9 mouse cellular contexts compared by ENCODE assay signal in the genomic region with DNA sequence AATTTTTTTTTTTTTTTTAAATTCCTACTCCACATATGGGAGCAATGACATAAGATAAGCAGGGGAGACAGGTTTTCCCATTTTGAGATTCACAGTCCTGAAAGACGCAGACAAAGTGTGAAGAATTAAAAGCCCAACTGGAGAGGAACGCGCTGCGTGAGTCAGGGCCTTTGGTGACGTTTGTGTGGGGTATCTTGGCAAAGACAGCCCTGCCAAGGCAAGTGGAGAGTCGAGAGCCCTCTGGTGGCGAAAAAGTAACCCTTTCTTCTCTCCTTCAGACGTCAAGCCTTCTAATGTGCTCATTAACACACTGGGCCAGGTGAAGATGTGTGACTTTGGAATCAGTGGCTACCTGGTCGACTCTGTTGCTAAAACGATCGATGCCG.
DNase-seq lines count a peak whose midpoint lies in the region; ATAC-seq and TF ChIP-seq lines count a peak whose summit lies in the region.
"Had no signal": no experiment of that assay in that cellular context is flagged by ENCODE, and none has a peak within 500 bp of the region (broad histone marks: within the 10 kb centered on the region; RNA-seq: fewer than 3 reads in every experiment).

No protein-coding gene starts in this region.

- no peak overlapping the region for H3K4me2 ChIP-seq in kidney, embryonic 14.5 days (replicated peaks; ENCODE audit: low read depth, low read length)
- H3K4me2 ChIP-seq in embryonic facial prominence, embryonic 11.5 days (ENCODE audit: low read depth, low read length), result no peak overlapping the region

- intact Hi-C loops in left cerebral cortex, postnatal 4 days (cut with DNase I), result loop anchor here (5.0 kb wide), 2 partner anchors 144 to 1036 kb away; no protein-coding TSS in a partner anchor

- no peaks in the 10 kb centered on the region for H3K27me3 ChIP-seq in kidney, embryonic 14.5 days (ENCODE audit: control insufficient read depth, insufficient read depth, low read length)
- H3K27me3 ChIP-seq in embryonic facial prominence, embryonic 11.5 days (ENCODE audit: control insufficient read depth, insufficient read depth, low read length), result no peaks in the 10 kb centered on the region

- H3K4me1 ChIP-seq in kidney, embryonic 14.5 days (ENCODE audit: control insufficient read depth, insufficient read depth, low read length), result no peaks in the 10 kb centered on the region
- no peaks in the 10 kb centered on the region for H3K4me1 ChIP-seq in embryonic facial prominence, embryonic 11.5 days (ENCODE audit: control insufficient read depth, insufficient read depth, low read length)
- no peaks in the 10 kb centered on the region for H3K4me1 ChIP-seq in olfactory bulb, adult 2 months (ENCODE audit: control insufficient read depth, insufficient read depth, low read length)

- H3K4me3 ChIP-seq in kidney, embryonic 14.5 days (ENCODE audit: low read length), result no peak overlapping the region
- no peak overlapping the region for H3K4me3 ChIP-seq in embryonic facial prominence, embryonic 11.5 days (ENCODE audit: low read depth, low read length)
- H3K4me3 ChIP-seq in olfactory bulb, adult 2 months (ENCODE audit: insufficient read depth, low read depth, low read length), result no peak overlapping the region
- H3K4me3 ChIP-seq: erythroblast, embryonic 14.5 days had no signal

- no peak overlapping the region for H3K27ac ChIP-seq in kidney, embryonic 14.5 days (ENCODE audit: low read depth, low read length)
- no peak overlapping the region for H3K27ac ChIP-seq in embryonic facial prominence, embryonic 11.5 days (replicated peaks; ENCODE audit: low read depth, low read length)
- H3K27ac ChIP-seq in olfactory bulb, adult 2 months (ENCODE audit: insufficient read depth, low read depth, low read length), result no peak overlapping the region

- peak; percentile 57 for DNase-seq in kidney, adult 11 months
- peak; percentile 67 for DNase-seq in WW6 (ENCODE audit: low read depth, low spot score)
- peak; percentile 66 for DNase-seq in embryonic facial prominence, embryonic 11.5 days (ENCODE audit: low spot score)
- DNase-seq in induced T-regulatory cell, adult 2 months (ENCODE audit: low read depth), result peak; percentile 62
- DNase-seq in left cerebral cortex, postnatal 4 days, result peak; percentile 67
- no peak for DNase-seq in neural tube, embryonic 10.5 days (ENCODE audit: extremely low spot score, low spot score)

- peak; percentile 62; the same call in 1 of the 2 replicates for TF ChIP-seq CTCF in olfactory bulb, adult 2 months (IDR thresholded peaks at IDR 0.05; ENCODE audit: insufficient read depth, low read depth, low read length)

- no peaks in the 10 kb centered on the region for H3K9me3 ChIP-seq in kidney, embryonic 14.5 days (ENCODE audit: control insufficient read depth, low read length)
- no peaks in the 10 kb centered on the region; the same call in 1 of the 2 replicates for H3K9me3 ChIP-seq in embryonic facial prominence, embryonic 11.5 days (replicated peaks; ENCODE audit: control insufficient read depth, low read length)

- no peak for TF ChIP-seq POLR2A in olfactory bulb, adult 2 months (IDR thresholded peaks at IDR 0.05; ENCODE audit: insufficient read depth, low read depth, low read length)

- H3K36me3 ChIP-seq in kidney, embryonic 14.5 days (ENCODE audit: control insufficient read depth, insufficient read depth, low read length), result peaks cover 51% of the 10 kb centered on the region
- peaks cover 6% of the 10 kb centered on the region for H3K36me3 ChIP-seq in embryonic facial prominence, embryonic 11.5 days (replicated peaks; ENCODE audit: control insufficient read depth, insufficient read depth, low read depth, low read length)

- no peak overlapping the region for H3K9ac ChIP-seq in kidney, embryonic 14.5 days (ENCODE audit: low read depth, low read length)
- no peak overlapping the region for H3K9ac ChIP-seq in embryonic facial prominence, embryonic 11.5 days (replicated peaks; ENCODE audit: low read length)

- no peak for ATAC-seq in kidney, embryonic 14.5 days (ENCODE audit: low FRiP score, low TSS enrichment)
- no peak for ATAC-seq in embryonic facial prominence, embryonic 11.5 days (replicated peaks; ENCODE audit: insufficient number of reproducible peaks, low FRiP score, low TSS enrichment, low read depth)

- WGBS in kidney, embryonic 14.5 days, result 60% methylated on average over 12 of the region's 12 CpGs
- 58% methylated on average over 12 of the region's 12 CpGs for WGBS in embryonic facial prominence, embryonic 11.5 days
- WGBS in olfactory bulb, adult 2 months, result 59% methylated on average over 12 of the region's 12 CpGs
